Mouse (Mus musculus): Measurements from ENCODE around the gene Ing1. TPM values are rescaled to one million over a fixed set of nuclear protein-coding genes. Genes with fewer than 3 reads are reported as not detected.

Ing1 gene
- total and polyA plus RNA-seq, 2 experiments from 2014 or later, result 17.6 to 22.3 TPM

DNA sequence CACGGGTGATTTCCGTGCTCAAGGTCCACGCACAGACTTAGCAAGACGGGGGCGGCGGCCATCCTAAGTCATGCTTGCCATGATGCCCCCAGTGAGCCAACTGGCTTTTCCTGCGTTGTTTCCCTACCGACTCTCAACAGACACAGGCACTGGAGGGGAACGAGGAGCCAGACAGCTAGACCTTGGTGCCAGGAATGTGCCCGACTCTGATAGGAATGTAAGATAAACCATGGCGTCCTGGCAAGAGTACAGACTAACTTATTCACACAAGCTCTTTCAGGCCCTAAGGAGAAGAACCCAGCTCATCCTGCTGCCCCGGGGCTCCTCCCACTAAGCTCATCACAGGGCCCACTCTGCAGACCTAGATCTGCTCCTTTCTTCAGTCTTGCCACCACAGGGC lies 13.3 kb upstream of the Ing1 start:
- DNase-seq (ENCODE audit: low spot score), result no peak
- Histone ChIP-seq H3K4me1 (ENCODE audit: control insufficient read depth, insufficient read depth) (peaks cover 4% of the 10 kb centered on the region; the same call in 1 of the 2 replicates), H3K36me3 (replicated peaks; ENCODE audit: control insufficient read depth, insufficient read depth, low read length) (peaks cover 33% of the 10 kb centered on the region), H3K4me3 (ENCODE audit: low read depth, low read length) (no peak overlapping the region), H3K27me3 (ENCODE audit: control insufficient read depth, insufficient read depth, low read length) (no peaks in the 10 kb centered on the region), H3K9ac (replicated peaks; ENCODE audit: low read depth, low read length) (no peak overlapping the region), H3K27ac (ENCODE audit: low read depth) (no peak overlapping the region), H3K4me2 (ENCODE audit: low read depth, low read length) (no peak overlapping the region), H3K9me3 (replicated peaks; ENCODE audit: control insufficient read depth, low read length) (no peaks in the 10 kb centered on the region)
- WGBS, result 59% methylated on average over 12 of the region's 12 CpGs
- TF ChIP-seq EP300 (IDR thresholded peaks at IDR 0.05; ENCODE audit: low read depth), result no peak
- no peak for TF ChIP-seq CTCF (IDR thresholded peaks at IDR 0.05; ENCODE audit: low read depth)
- peak; percentile 54 for ATAC-seq (ENCODE audit: insufficient read depth, low read depth)

GRCm38 (mm10) chr8:11542866-11543265 lies 12.5 kb upstream of the Ing1 start:
- WGBS, result 87% methylated on average over 4 of the region's 4 CpGs
- H3K36me3 ChIP-seq (replicated peaks; ENCODE audit: control insufficient read depth, insufficient read depth, low read length), result peaks cover 36% of the 10 kb centered on the region
- DNase-seq (ENCODE audit: low spot score) (no peak), ATAC-seq (ENCODE audit: insufficient read depth, low read depth) (no peak)
- no peak for TF ChIP-seq EP300 (IDR thresholded peaks at IDR 0.05; ENCODE audit: low read depth)
- no peak for TF ChIP-seq CTCF (IDR thresholded peaks at IDR 0.05; ENCODE audit: low read depth)
- H3K27me3 ChIP-seq (ENCODE audit: control insufficient read depth, insufficient read depth, low read length), result no peaks in the 10 kb centered on the region
- H3K9me3 ChIP-seq (replicated peaks; ENCODE audit: control insufficient read depth, low read length), result no peaks in the 10 kb centered on the region
- no peak overlapping the region for H3K4me2 ChIP-seq (ENCODE audit: low read depth, low read length)
- no peak overlapping the region for H3K9ac ChIP-seq (replicated peaks; ENCODE audit: low read depth, low read length)
- no peak overlapping the region for H3K4me3 ChIP-seq (ENCODE audit: low read depth, low read length)
- H3K27ac ChIP-seq (ENCODE audit: low read depth), result no peak overlapping the region
- H3K4me1 ChIP-seq (ENCODE audit: control insufficient read depth, insufficient read depth), result peaks cover 4% of the 10 kb centered on the region; the same call in 1 of the 2 replicates

DNA sequence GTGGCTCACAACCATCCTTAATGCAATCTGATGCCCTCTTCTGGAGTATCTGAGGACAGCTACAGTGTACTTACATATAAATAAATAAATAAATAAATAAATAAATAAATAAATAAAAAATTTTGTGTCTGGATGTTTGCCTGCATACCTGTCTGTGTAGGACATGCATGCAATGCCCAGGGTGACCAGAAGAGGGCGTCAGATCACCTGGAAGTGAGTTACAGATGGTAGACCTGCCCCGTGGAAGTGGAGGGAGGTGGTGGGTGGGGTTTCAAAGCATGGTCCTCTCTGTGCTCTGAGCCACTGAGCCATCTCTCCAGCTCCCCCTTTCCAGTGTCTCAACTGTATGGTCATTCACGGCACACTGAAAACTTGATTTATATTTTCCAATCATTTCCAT lies 11.0 kb upstream of the Ing1 start:
- H3K9ac ChIP-seq (replicated peaks; ENCODE audit: low read depth, low read length), result no peak overlapping the region
- no peaks in the 10 kb centered on the region for H3K9me3 ChIP-seq (replicated peaks; ENCODE audit: control insufficient read depth, low read length)
- H3K4me2 ChIP-seq (ENCODE audit: low read depth, low read length), result no peak overlapping the region
- no peak overlapping the region for H3K4me3 ChIP-seq (ENCODE audit: low read depth, low read length)
- H3K27ac ChIP-seq (ENCODE audit: low read depth), result no peak overlapping the region
- TF ChIP-seq EP300 (IDR thresholded peaks at IDR 0.05; ENCODE audit: low read depth) (no peak), CTCF (IDR thresholded peaks at IDR 0.05; ENCODE audit: low read depth) (peak; percentile 53)
- no peaks in the 10 kb centered on the region for H3K27me3 ChIP-seq (ENCODE audit: control insufficient read depth, insufficient read depth, low read length)
- 46% methylated on average over 3 of the region's 3 CpGs for WGBS
- H3K4me1 ChIP-seq (ENCODE audit: control insufficient read depth, insufficient read depth), result peaks cover 4% of the 10 kb centered on the region; the same call in 1 of the 2 replicates
- DNase-seq (ENCODE audit: low spot score) (no peak), ATAC-seq (ENCODE audit: insufficient read depth, low read depth) (no peak)
- peaks cover 36% of the 10 kb centered on the region for H3K36me3 ChIP-seq (replicated peaks; ENCODE audit: control insufficient read depth, insufficient read depth, low read length)

DNA sequence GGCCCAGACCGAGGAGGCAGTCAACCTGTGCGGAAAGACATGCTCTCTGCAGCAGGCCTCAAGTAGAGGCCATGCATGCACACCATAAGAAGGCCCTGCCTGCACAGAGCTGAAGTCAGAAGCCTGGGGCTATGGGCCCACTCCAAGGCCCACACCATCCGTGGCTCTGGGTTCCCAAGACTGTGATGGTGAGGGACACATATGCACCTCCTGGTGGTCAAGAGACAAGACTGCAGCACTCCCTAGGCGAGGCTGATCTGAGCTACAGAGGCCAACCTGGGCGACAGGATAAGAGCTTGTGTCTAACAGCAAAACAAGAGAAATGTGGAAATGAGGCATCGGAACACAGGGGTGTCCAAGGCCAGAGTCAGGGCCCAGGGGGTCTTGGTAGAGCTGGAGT lies 8.3 kb upstream of the Ing1 start:
- DNase-seq (ENCODE audit: low spot score), result no peak
- TF ChIP-seq EP300 (IDR thresholded peaks at IDR 0.05; ENCODE audit: low read depth) (no peak), CTCF (IDR thresholded peaks at IDR 0.05; ENCODE audit: low read depth) (peak; percentile 26)
- H3K4me1 ChIP-seq (ENCODE audit: control insufficient read depth, insufficient read depth), result peaks cover 8% of the 10 kb centered on the region; the same call in 1 of the 2 replicates

GRCm38 (mm10) chr8:11549706-11550105 lies 5.7 kb upstream of the Ing1 start:
- Histone ChIP-seq H3K4me2 (ENCODE audit: low read depth, low read length) (peak overlapping the region; percentile 67), H3K9me3 (replicated peaks; ENCODE audit: control insufficient read depth, low read length) (no peaks in the 10 kb centered on the region), H3K27ac (ENCODE audit: low read depth) (0 out of 2 replicates have a peak overlapping the region, but pooled peaks have one; percentile 71), H3K36me3 (replicated peaks; ENCODE audit: control insufficient read depth, insufficient read depth, low read length) (peaks cover 13% of the 10 kb centered on the region), H3K4me3 (ENCODE audit: low read depth, low read length) (peak overlapping the region; percentile 68), H3K27me3 (ENCODE audit: control insufficient read depth, insufficient read depth, low read length) (no peaks in the 10 kb centered on the region), H3K9ac (replicated peaks; ENCODE audit: low read depth, low read length) (no peak overlapping the region), H3K4me1 (ENCODE audit: control insufficient read depth, insufficient read depth) (peaks cover 8% of the 10 kb centered on the region)
- no peak for TF ChIP-seq EP300 (IDR thresholded peaks at IDR 0.05; ENCODE audit: low read depth)
- TF ChIP-seq CTCF (IDR thresholded peaks at IDR 0.05; ENCODE audit: low read depth), result peak; percentile 50
- WGBS, result 15% methylated on average over 7 of the region's 7 CpGs
- DNase-seq (ENCODE audit: low spot score) (peak; percentile 50), ATAC-seq (ENCODE audit: insufficient read depth, low read depth) (no peak)

More for the DNA sequence above, 8.3 kb upstream of the Ing1 start:
- Histone ChIP-seq H3K27me3 (ENCODE audit: control insufficient read depth, insufficient read depth, low read length) (no peaks in the 10 kb centered on the region), H3K27ac (ENCODE audit: low read depth) (no peak overlapping the region), H3K4me3 (ENCODE audit: low read depth, low read length) (no peak overlapping the region), H3K36me3 (replicated peaks; ENCODE audit: control insufficient read depth, insufficient read depth, low read length) (peaks cover 20% of the 10 kb centered on the region), H3K9ac (replicated peaks; ENCODE audit: low read depth, low read length) (no peak overlapping the region), H3K4me2 (ENCODE audit: low read depth, low read length) (no peak overlapping the region), H3K9me3 (replicated peaks; ENCODE audit: control insufficient read depth, low read length) (no peaks in the 10 kb centered on the region)
- ATAC-seq (ENCODE audit: insufficient read depth, low read depth), result no peak
- WGBS, result 66% methylated on average over 6 of the region's 6 CpGs
